Mouse (Mus musculus) bone marrow macrophage, adult 2 months (primary cell): ENCODE results near the gene Muc5b. TPM values are rescaled to one million over a fixed set of nuclear protein-coding genes. Genes with fewer than 3 reads are reported as not detected.
"Not testable (repeated sequence)": the region's sequence is repeated elsewhere in the genome, so short reads cannot be mapped to it uniquely, and the experiment has no call there.

Experiments used
- H3K27ac ChIP-seq: 2 replicates; pipeline ENCODE4 v1.5.1; 2012; ENCODE audit warnings: low read depth, low read length; ENCODE audit not compliant: insufficient read depth
- H3K4me1 ChIP-seq: 2 replicates; pipeline ENCODE4 v1.6.1; 2012; ENCODE audit warnings: low read length; ENCODE audit not compliant: control insufficient read depth, insufficient read depth
- H3K4me3 ChIP-seq: 2 replicates; pipeline ENCODE4 v1.5.1; 2012; ENCODE audit warnings: mild to moderate bottlenecking, low read length, moderate library complexity; ENCODE audit not compliant: insufficient read depth
- CTCF ChIP-seq: IDR thresholded peaks from 2 replicates; pipeline ENCODE4 v1.5.1; 2012; ENCODE audit warnings: low read depth, mild to moderate bottlenecking, low read length, moderate library complexity
- POLR2A ChIP-seq: IDR thresholded peaks from 2 replicates; pipeline ENCODE4 v1.6.1; 2012; ENCODE audit warnings: mild to moderate bottlenecking, low read depth, low read length, borderline replicate concordance
- polyA plus RNA-seq: library from polyadenylated mRNA; stranded (reverse); fragments of >200 nt; gene quantifications from 2 replicates; pipeline ENCODE4 v1.2.4, GENCODE M21; 2012; ENCODE audit not compliant: missing spikeins, insufficient read depth, insufficient read length

Gene Muc5b
- not detected in 2 replicates for polyA plus RNA-seq

GRCm38 (mm10) chr7:141838779-141839178 is at the start of gene Muc5b:
Muc5b (plus strand) TSS chr7:141839070.
- no peak within 1 kb of the TSS for H3K27ac ChIP-seq
- TF ChIP-seq POLR2A (no peak), CTCF (no peak)
- H3K4me3 ChIP-seq, result no peak within 1 kb of the TSS
- H3K4me1 ChIP-seq, result peaks cover 4% of the 10 kb centered on the region

DNA sequence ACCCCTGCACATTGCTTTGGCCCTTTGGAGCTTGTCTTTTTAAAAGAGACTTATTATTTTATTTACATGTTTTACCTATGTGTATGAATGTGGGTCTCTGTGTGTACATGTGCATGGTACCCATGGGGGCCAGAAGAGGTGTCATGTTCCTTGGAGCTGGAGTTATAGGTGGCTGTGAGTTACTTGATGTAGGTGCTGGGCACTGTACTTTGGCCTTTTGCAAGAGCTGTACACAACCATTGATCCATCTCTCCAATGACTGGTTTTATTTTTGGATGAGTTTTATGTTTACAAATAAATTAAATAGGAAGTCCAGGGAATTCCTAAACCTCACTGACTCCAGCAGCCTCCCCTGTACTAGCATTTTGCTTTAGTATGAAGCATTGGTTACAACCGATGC is 44.6 kb upstream of the Muc5b start:
- Histone ChIP-seq H3K27ac (no peak overlapping the region), H3K4me3 (no peak overlapping the region), H3K4me1 (no peaks in the 10 kb centered on the region)
- TF ChIP-seq POLR2A (no peak), CTCF (no peak)

DNA sequence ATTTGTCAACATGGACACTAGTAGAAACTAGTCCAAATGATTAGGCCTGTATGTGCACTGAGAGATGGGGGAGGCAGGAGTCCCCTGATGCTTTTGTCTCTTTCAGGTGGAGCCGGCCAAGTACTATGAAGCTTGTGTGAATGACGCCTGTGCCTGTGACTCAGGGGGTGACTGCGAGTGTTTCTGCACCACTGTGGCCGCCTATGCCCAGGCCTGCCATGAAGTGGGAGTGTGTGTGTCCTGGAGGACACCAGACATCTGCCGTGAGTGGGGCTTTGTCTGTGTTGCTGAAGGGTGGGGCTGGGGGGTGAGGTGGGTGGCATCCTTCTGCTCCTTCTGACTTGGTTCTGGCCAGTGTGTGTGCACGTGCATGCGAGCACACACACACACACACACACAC is 35.7 kb upstream of the Muc5b start:
- Histone ChIP-seq H3K4me1 (no peaks in the 10 kb centered on the region), H3K4me3 (no peak overlapping the region), H3K27ac (no peak overlapping the region)
- no peak for TF ChIP-seq POLR2A
- TF ChIP-seq CTCF, result no peak

DNA sequence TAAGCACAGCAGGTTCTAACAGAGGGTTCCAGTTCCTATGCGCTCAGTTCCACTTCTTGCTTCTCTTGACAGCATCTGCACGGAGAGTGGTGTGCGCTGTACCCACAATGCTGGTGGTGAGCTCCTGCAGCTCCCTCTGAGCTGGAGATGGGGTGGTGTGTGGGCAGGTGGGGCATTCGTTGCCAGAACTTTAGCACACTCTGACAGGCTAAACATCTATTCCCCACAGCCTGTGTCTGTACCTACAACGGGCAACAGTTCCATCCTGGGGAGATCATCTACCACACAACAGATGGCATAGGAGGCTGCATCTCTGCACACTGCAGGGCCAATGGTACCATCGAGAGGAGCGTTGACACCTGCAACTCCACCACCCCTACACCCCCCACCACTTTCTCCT is 33.5 kb upstream of the Muc5b start:
- Histone ChIP-seq H3K27ac (no peak overlapping the region), H3K4me3 (no peak overlapping the region), H3K4me1 (no peaks in the 10 kb centered on the region)
- TF ChIP-seq CTCF (no peak), POLR2A (no peak)

DNA sequence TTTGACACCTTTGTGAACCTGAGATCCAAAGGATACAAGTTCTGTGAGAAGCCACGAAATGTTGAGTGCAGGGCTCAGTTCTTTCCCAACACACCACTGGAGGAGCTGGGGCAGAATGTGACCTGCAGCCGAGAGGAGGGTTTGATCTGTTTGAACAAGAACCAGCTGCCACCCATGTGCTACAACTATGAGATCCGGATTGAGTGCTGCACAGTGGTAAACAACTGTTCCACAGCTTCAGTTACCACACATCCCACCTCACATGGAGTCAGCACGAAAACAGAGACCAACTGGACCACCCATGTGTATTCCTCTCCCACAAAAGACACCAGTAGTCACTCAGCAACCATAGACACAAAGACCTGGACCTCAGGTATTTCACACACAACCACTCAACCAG is 31.0 kb upstream of the Muc5b start:
- H3K4me3 ChIP-seq, H3K27ac ChIP-seq, H3K4me1 ChIP-seq: not testable (repeated sequence)

- not testable (repeated sequence) for H3K4me3 ChIP-seq, H3K4me1 ChIP-seq, H3K27ac ChIP-seq
Measured at GRCm38 (mm10) chr7:141809933-141810332, 28.9 kb upstream of the Muc5b start.

DNA sequence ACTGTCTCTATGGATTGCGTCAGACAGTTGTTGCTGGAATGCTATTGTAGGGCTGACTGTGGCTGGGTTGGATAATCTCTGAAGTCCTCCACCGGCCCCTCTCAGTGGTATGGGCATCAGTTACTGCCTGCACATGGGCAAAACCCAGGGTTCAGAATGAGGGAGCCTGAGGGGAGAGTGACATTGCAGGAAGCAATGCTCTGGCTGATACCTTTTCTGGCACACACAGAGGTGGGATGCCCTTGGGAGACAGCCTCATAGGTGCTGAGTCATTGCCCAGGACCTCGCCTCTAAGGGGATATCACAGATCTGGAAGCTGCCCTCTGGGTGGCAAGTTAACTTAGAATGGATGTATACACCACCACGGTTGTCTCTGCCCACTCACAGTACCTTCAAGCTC is 25.5 kb upstream of the Muc5b start:
- TF ChIP-seq CTCF, result no peak
- no peak for TF ChIP-seq POLR2A

GRCm38 (mm10) chr7:141815361-141815760 is 23.5 kb upstream of the Muc5b start:
- Histone ChIP-seq H3K27ac (no peak overlapping the region), H3K4me1 (no peaks in the 10 kb centered on the region), H3K4me3 (no peak overlapping the region)
- TF ChIP-seq POLR2A (no peak), CTCF (no peak)

More for the DNA sequence above, 25.5 kb upstream of the Muc5b start:
- no peaks in the 10 kb centered on the region for H3K4me1 ChIP-seq
- H3K4me3 ChIP-seq, result no peak overlapping the region
- H3K27ac ChIP-seq, result no peak overlapping the region

DNA sequence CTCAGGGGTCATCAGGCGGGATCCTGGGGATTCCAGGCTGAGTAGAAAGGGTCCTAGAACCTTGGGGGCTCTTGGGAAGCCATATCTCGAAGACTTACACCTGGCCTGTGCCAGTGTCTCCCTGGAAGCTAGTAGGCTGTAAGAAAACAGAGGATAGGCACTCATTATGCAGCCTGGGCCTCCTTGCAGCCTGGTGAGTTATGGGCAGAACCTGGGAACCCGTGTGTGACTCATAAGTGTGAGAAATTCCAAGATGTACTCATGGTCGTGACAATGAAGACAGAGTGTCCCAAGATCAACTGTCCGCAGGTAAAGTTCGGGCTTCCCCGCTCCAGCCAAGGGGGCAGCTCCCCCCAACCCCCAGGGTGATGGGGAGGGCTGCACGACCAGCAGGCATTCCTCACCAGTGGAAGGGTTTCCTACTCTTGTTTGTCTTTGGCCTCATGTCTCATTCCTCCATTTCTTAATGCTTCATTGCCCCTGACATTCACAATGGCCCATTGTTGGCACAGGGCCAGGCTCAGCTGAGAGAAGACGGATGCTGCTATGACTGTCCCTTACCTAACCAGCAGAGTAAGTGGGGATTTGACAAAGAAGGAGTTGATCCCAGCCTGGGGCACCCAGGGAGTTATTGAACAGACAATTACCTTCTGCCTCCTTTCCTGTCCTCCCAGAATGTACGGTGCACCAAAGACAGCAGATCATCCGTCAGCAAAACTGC is 21.4 kb upstream of the Muc5b start:
- no peak overlapping the region for H3K4me3 ChIP-seq
- no peak overlapping the region for H3K27ac ChIP-seq
- no peaks in the 10 kb centered on the region for H3K4me1 ChIP-seq
- TF ChIP-seq CTCF (no peak), POLR2A (no peak)

- TF ChIP-seq POLR2A, result no peak
- TF ChIP-seq CTCF, result no peak
- no peaks in the 10 kb centered on the region for H3K4me1 ChIP-seq
- no peak overlapping the region for H3K4me3 ChIP-seq
- no peak overlapping the region for H3K27ac ChIP-seq
Measured at GRCm38 (mm10) chr7:141818267-141818666, 20.6 kb upstream of the Muc5b start.
